Mouse (Mus musculus) layer of hippocampus, postnatal 14 days (tissue): ENCODE results near the gene Snd1. TPM values are rescaled to one million over a fixed set of nuclear protein-coding genes. Genes with fewer than 3 reads are reported as not detected.

Experiments used
- DNase-seq, 2 experiments: peaks; one replicate each; pipeline ENCODE4 v3.0.0; 2021 to 2022; ENCODE audit warnings: low spot score in 2 of 2, mixed read lengths in 1 of 2
- total RNA-seq, 2 experiments: library from RNA; stranded (reverse); gene quantifications; 2 replicates each; pipeline ENCODE4 v1.2.3; 2021

The Snd1 gene
- total RNA-seq, 2 experiments from 2014 or later: 119 to 124 TPM

DNA sequence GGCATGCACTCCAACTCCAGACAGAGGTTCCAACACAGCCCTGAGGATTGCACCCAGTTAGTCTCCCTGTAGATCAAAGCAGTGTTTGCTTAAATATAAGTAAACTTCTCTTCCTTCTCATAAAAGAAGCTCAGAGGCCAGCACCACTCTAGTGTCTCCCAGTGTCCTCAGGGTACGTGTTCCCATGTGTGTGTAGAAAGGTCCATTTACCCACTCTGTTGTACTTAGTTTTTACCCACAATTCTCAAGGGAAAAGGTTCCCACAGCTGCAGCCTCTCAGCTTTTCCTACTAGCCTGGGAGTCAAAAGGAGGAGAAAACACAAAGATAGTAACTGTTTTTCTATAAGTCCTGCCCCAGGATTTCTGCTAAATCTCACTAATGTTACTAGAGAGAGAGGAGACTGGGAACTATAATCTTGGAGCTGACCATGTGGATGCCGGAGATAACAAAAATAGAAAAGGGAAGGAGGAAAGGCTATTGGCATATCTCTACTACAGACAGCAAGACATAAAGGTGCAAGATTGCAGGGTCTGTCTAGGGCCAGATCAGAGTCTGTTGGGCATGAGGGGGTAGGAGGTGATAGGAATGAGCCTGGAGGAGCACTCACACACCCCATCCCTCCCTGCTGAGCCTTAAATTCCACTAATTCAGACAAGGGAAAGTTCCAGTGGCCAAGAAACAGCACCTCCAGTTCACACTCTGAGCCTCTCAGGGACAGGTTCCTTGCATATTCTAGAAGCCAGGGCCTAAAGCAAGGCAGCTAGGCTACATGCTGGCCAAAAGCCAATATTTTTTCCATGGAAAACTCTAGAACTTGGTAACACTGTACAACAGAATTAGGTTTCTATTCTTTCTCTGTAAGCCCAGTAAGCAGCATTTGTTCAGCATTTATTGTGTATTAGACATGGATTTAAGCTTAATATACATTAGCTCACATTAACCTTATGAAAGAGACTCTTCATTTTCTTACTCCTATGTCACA is 382.6 kb downstream of the Snd1 start:
- no peak for DNase-seq

DNA sequence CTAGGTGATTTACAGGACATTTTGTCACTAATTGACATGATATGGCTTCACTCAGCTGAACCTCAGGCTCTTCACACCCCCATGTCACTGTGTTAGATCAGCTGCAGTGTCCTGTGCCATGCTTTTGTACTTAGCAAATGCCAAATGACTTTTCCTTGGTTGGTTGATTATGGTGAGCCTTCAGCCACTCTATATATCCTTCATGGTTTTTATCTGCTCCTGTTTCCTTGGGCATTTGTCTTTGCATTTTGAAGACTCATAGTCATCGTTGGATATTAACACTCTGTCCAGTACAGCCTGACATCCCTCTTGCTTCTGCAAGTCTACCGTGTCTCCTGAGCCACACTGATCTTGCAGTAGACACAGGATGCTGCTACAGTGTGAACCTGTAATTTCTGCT is 384.2 kb downstream of the Snd1 start:
- no peak for DNase-seq

DNA sequence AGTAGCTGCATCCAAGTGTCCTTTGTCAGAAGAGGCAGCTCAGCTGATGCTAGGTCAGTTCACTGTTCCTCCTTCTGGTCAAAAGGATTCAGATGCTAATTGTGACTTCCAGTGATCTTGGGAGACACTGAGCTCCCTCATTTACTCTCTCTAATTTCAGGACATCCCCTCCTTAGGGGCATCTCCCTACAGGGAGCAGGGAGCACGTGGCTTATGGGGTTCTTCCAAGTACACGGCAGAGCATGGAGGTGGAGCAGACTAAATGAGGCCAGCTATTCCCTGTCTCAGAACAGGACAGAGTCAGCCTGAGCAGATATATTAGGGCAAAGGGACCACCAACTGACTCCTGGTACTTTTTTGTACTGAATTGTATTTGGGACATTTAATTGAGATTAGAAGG is 385.5 kb downstream of the Snd1 start:
- DNase-seq: no peak

DNA sequence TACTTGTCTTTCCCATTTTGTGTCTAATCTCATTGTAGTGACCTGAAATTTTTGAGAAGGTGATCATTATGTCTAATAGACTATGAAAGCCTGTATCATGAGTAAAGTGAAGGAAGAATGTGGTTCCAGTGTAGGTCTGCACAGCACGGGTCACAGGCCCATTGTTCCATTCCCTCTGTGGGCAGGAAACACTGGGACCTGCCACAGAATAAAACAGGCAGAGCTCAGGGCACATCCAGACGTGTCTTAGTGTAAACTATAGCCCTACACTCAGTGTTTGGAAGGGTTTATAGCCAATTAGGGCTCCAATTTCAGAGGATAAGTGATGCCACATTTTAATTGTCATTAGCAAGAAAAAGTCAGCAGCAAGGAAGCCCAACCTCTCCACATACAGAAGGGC is 386.0 kb downstream of the Snd1 start:
- no peak for DNase-seq

DNA sequence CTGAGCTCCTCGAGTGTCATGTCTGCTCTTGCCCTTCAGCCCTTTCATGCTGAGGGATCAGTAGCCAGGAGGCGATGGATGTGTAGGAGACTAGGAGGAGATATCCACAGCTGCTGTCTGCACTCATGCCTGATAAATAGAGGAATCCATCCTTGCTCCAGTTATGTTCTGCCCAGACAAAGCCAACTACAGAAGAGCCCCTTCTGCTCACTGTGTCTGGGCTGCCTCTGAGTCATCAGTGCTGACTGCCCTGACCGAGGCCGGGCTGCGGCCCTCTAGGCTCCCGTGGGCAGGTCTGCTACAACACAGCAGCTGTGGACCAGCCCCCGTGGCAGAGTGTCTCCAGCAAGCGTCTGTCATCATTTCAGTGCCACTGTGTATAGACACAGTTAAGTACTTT is 387.4 kb downstream of the Snd1 start:
- DNase-seq: no peak

DNA sequence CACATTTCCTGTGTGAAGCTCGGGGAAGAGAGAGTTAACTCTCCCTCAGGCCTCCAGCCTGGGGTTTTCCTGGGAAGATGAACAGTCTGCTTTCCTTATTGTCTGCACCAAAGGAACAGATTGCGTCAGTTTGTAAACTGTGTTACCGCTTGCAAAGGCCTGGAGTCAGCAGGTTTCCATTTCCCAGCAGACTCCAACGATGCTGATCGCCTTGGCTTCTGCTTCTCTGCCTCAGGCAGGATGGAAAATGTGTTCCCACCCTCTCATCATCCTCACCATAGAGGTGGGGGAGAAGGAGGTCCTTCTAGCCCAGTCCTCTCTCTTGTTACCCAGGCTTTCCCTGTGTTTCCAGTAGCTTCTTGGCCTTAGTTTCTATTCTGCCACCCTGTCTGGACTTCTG is 389.7 kb downstream of the Snd1 start:
- peak; percentile 34 to 59 for DNase-seq

DNA sequence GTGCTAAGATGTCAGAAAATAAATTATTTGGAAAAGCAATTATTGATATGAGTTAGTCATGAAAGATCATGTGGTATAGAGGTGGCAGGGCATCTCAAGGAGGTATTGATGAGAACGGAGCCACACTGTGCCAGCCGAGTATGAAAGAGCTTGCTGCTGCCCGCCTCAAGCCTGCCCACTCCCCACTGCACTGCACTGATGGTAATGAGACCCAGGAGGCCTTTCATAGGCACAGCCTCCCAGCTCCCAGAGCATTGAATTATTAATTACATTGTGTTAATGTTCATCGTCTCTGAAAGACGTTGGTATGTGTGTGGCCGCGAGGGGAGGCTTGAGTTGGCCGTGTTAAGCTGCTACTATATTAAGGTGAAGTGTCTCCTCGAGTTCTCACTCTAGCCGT is 390.2 kb downstream of the Snd1 start:
- DNase-seq: no peak

DNA sequence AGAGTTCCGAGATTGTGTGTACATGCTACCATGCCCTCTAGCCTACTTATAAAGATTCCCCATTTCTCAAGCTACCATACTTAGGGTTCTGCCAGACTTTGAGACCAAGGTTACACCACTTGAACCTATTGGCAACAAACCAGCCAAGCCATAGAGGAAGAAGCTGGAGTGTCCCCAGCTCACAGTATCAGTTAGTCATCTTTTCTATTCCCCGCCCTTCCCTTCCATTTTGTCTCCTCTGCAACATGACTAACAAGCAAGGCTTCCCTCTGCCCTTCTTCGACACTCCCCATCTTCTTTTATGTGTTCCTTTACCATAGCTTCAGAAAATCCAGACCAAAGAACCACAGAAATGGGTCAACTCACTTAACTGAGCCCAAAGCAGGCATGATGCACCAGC is 391.3 kb downstream of the Snd1 start:
- DNase-seq: no peak

DNA sequence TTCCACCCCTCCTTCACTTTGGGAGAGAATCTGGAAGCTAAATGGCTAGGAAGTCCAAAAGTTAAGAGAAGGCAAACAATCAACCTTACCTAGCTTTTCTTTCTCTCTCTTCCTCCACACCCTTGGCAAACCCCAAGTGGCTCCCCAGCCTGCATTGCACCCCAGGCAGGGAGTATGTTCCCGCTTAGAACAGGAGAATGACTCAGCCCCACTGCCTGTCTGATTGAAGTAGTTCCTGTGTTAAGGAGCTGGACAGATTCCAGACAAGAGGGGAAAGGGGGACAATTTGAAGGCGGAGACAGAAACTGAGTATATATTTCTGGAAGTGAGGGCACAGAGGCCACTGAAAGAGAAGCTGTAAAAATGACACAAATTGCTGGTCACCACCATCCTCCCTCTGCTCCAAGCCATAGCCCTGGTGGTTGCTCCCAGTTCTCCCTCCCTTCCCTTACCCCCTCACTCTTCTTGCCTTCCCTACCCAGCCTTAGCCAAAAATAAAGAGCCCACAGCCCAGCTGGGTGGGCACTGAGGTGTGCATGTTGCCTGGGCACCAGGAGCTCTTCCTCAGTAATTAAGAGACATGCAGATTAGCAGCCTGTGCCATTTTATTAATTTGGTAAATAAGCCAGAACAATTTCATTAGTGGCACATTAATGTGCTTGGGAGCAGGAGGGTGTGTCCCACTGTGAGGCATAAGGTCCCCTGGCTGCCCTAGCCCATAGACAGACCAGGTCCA is 392.7 kb downstream of the Snd1 start:
- no peak for DNase-seq

DNA sequence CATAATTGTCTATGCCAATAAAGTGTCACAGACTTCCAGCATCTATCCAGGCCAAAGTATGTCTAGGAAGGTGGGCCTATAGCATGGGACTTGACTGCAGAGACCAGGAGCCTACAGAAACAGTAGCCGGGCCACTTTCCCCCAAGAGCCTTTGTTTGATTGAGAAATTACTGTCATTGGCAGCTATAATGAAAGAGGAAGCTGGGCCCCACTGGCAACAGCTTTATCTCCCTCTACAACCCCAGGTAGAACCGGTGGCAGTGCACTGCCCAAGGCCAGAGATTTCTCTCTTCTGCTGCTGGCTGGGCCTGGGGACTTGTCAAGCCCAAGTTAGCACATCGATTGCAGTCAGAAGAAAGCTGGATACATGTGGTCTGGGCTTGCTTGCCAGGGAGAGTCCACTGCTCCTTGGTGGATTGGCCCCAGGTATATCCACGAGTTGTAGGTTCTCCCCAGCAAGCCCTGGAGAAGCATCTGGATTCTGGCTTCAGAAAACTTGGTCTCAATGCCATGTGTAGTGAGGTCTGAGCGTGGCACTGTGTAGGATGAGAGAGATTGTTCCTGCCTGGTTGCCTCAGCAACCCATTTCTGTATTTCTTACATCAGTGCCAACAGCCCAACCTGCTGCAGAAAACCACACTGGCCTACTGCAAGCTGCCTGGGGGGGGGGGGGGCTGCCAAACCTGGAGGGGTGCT is 396.9 kb downstream of the Snd1 start:
- peak; percentile 51 to 58 for DNase-seq

DNA sequence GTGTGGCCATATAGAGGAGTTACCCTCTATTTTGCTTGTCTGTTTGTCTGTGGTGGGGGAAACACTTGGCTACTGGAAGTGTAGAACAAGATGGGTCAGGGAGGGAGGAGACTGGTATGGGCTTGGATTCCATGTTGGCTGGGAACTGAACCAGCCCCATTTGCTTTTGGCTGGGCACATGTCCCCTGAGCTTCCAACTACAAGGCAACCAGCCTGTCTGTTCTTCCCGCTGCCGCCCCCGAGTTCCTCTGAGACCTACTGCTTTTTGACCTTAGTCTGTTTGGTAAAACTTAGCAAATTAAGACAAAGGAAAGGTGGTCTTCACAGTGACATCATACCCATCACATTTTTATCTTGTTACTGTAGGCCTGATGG is 397.5 kb downstream of the Snd1 start:
- peak; percentile 41 to 51 for DNase-seq

DNA sequence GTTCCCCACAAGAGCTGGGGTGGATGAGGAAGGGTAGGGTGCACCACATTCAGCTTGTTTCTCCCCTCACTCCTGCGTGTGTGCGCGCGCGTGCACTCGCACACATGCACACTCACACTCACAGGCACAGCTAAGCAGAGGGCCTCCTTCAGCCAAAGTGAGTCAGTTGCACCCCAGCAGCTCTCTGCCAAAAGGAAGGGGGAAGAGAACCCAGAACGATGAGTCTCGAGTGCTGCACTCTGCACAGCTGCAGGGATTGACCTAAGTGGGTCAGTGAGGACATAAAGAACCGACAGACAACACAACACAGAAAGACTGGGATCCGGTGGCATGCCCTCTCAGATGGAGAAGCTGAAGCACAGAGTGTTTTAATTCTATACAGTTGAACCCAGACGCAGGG is 399.1 kb downstream of the Snd1 start:
- no peak for DNase-seq

DNA sequence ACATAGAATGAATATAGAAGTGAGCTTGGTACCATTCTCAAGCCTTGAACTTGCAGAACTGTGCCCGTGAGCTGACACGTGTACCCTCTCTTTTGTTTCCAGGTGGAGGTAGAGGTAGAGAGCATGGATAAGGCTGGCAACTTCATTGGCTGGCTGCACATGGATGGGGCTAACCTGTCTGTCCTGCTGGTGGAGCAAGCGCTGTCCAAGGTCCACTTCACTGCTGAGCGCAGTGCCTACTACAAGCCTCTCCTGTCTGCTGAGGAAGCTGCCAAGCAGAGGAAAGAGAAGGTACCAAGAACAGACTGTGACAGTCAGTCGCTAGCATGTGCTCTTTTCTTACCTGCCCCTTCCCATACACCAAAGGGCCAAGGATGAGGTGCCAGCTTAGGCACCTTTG is 399.8 kb downstream of the Snd1 start:
- no peak for DNase-seq

DNA sequence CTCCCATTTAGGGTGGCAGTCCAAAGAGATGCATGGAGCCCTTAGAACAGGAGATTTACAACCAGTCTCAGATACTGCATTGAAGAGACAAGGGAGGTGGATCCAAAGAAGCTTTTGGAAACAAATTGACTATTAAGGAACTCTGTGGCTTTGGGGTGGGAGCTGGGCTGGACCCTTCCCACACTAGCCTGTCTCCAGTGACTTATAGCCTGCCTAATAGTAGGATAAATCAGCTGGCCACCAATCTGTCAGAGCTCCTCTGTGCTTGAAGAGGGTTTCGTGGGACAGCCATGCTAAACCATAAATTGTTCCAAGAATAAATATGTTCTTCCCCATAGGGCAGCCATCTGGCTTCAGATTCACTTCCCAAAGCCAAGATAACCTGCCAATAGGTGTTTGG is 400.4 kb downstream of the Snd1 start:
- no peak for DNase-seq

DNA sequence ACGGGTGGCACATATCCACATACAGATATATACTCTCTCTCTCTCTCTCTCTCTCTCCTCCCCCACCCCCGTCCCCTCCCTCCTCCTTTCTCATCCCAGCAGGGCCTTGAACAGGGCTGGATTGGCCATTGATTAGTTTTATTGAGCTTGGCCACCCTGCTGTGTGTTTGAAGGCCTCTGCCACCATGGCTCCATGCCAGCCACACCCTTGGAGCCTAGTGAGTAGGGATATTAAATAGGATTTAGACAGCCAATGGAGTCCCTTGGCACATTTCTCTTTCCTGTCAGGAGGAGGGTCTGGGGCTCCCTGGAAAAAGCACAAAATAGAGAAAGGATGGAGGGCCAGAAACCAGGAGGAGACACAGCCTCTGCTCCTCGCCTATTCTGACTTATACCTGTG is 401.6 kb downstream of the Snd1 start:
- no peak for DNase-seq

DNA sequence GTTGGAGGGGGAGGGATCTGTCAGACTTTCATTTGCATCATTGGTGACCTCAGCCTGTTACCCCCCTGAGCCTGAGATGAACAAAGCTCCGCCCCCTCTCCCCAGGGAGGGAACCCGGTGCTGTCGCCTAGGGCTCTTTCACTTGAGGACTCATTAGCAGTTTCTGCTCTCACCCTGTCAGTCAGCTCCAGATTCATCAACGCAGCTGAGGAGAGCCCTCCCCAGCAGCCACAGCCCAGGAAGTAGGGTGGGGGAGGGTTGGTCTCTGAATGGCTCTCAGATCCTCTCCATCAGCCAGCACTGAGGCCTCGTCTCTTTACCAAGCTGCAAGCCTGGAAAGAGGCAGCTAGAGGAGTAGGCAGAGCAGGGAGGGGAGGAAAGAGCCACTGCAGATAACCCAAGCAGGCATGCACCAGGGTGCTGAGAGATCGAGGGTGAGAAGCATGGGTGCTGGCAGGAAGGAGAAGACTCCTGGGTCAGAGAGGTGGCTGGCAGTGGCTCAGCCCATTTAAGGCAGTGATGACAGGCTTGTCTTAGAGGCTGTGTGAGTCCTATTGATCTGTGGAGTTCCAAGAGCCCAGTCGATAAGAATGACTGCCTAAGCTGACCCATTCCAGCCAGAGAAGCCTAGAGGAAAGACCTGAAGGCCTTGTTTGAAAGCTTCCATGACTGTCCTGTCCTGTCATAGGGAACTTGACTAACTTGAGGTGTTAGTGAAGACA is 403.2 kb downstream of the Snd1 start:
- DNase-seq: no peak

DNA sequence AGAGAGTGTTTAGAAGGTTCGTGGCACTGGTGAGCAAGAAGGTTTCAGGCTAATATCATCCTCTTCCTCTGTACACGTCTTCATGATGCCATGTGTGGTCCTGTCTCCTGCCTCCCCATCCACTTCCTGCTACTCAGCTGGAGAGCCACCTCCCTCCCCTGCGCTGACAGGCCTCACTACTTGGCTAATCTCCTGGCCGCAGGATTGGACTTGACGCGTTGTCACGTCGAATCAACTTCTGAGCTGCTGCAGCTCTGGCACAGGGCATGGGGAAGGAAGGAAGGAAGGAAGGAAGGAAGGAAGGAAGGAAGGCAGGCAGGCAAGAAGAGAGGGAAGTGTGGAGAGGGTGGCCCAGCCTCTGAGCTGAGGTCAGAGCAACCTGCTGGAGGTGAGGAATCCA is 404.4 kb downstream of the Snd1 start:
- DNase-seq: no peak

DNA sequence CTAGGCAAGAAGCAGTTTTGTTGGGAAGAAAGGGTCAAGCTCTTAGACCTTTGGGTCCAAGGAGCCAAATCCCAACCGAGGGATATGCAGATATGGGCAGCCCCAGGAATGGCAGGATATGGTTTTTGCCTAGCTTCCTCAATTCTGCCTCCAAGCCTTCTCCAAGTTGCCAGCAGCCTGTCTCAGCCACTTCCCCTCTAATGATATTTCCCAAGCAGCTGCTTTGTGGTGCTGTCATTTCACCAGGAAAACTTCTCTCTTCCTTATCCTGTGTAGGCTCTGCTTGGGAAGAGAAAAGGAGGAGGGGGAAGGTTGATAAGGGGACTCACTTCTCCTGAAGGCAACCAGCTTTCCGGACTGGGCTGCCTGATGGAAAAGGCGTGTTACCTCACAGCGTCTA is 406.0 kb downstream of the Snd1 start:
- DNase-seq: no peak

DNA sequence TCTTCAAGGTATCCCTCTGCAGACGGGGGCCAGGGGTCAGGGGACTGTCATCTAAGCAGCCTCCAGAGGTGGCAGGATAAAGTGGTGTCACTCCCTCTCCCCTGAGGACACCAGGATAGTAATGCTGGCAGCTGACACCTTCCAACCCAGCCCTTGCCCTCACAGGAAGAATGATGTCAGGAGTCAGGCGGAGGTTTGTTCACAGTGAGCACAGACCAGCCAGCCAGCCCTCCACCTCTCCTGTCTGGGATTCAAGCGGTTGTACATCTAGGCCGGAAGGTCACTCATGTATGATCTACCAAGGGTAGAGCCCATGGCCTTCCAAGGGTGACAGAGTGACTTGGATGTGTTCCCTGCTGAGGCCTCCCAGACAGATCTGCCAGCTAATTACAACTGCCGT is 408.6 kb downstream of the Snd1 start:
- DNase-seq: no peak

DNA sequence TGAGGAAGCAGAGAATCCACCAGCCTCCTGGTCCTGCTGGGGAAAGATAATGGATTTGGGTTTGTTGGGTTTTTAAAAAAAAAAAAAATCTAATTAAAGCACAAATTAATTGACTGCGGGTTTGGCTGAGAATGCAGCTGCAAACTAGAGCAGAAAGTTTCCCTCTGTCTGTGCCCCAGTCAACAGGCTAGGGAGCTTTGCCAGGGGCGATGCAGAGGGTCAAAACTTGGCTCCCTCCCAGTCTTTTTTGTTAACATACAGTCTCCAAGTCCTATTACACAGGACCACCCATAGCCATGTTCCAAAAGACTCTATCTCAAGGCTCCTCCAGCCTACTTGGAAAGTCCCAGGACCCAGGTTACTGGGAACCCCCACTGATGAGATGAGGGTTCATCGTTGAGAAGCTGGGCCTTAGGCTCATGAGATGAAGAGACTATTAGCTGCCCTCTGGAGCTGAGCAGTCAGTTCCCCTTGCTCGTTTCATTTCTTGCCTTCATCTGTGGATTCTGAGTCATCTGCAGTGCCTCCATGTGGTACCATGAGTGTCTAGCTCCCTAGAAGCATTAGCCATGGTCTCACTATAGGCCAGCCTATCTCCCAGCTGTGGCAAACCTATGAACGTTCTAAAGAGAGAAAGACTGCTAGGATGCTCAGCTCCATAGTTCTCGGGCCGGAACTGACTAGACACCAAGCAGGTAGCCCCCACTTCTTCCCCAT is 411.9 kb downstream of the Snd1 start:
- DNase-seq: no peak

DNA sequence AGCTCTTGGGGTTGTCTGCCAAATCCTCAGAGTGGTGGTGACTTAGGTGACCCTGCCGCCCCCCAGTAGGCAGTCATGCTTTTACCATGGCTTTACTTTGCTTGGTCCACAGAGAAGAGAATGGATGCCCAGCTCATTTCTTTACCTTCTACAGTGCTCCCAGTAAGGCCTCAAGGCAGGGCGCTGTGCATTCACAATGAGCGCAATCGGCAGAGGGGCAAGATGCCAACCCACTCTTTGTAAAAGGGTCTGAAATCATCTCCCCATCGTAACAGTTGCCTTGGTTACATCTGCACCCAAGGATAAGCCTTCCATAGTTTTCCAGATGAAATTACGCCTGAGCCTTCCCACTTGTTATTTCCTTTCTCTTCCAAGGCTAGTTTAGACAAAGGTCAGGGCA is 415.5 kb downstream of the Snd1 start:
- DNase-seq: peak; percentile 60 to 77
